Mouse (Mus musculus): ENCODE measurements around the gene Ubap1.

Gene Ubap1

GRCm38 (mm10) chr4:41348584-41349198 is at the start of gene Ubap1:
Gene Ubap1 (plus strand): TSS chr4:41348996.
- in situ Hi-C loops (cut with MseI, MboI): no loop called here

DNA sequence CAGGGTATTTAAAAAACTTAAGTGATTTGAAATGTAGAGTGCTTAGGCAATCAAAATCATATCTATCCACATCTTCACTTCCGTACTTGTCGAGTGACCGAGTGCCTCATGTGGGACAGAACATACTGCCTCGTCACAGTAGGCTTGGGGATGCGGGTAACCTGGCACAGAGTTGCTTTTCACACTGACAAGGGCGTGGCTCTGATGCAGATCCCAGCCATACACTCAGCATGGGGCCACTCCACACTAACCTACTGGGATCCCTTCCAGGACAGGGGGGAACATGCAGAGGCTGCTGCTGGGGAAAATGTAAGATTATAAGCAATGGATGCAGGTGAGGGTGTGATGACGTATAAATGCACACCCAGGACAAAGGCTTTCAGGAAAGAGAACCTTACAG is 45.1 kb upstream of the Ubap1 start:
- in situ Hi-C loops (cut with MseI, MboI): no loop called here

GRCm38 (mm10) chr4:41304302-41304701 is 44.5 kb upstream of the Ubap1 start:
- in situ Hi-C loops (cut with MseI, MboI): no loop called here

GRCm38 (mm10) chr4:41307406-41307805 is 41.4 kb upstream of the Ubap1 start:
- in situ Hi-C loops (cut with MseI, MboI): no loop called here

DNA sequence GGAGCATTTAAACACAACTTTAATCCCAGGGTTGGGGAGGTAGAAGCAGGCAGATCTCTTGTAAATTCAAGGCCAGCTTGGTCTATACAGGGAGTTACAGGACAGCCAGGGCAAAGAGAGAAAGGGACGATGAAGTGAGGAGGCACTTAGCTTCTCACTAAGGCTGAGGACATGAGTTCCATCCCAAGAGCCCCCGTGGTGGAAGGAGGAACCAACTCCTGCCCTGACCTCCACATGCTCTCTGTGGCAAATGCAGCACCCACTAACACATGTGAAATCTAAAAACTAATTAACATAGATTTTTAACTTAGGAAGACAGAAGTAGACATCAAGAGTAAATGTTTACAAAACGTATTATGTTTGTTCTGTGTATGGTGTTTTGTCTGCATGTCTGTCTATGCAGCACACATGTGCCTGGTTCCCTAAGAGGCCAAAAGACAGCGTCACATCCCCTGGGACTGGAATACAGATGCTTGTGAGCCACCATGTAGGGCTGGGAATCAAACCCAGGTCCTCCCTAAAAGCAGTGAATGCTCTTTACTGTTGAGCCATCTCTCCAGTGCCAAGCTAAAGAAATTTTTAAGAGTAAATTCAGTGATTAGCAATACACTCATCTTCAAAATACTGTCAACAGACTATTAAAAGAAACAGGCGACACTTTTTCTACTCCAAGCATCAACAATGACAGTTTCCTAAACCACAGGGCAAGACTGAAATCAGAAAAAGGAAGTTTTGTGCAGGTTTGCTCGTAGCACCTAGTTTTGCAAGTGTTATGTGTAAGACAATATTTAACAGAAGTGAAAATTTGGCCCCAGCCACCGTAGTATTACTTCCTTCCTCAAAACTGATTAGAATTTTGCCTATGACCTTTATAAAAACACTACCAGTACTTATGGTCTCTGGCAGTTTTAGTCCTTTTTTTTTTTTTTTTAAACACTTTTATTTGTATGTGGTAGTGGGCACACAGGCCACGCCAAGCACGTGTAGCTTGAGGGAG is 37.9 kb upstream of the Ubap1 start:
- in situ Hi-C loops (cut with MseI, MboI): no loop called here

- in situ Hi-C loops (cut with MseI, MboI): no loop called here
Observed at GRCm38 (mm10) chr4:41313722-41314121, 35.1 kb upstream of the Ubap1 start.

DNA sequence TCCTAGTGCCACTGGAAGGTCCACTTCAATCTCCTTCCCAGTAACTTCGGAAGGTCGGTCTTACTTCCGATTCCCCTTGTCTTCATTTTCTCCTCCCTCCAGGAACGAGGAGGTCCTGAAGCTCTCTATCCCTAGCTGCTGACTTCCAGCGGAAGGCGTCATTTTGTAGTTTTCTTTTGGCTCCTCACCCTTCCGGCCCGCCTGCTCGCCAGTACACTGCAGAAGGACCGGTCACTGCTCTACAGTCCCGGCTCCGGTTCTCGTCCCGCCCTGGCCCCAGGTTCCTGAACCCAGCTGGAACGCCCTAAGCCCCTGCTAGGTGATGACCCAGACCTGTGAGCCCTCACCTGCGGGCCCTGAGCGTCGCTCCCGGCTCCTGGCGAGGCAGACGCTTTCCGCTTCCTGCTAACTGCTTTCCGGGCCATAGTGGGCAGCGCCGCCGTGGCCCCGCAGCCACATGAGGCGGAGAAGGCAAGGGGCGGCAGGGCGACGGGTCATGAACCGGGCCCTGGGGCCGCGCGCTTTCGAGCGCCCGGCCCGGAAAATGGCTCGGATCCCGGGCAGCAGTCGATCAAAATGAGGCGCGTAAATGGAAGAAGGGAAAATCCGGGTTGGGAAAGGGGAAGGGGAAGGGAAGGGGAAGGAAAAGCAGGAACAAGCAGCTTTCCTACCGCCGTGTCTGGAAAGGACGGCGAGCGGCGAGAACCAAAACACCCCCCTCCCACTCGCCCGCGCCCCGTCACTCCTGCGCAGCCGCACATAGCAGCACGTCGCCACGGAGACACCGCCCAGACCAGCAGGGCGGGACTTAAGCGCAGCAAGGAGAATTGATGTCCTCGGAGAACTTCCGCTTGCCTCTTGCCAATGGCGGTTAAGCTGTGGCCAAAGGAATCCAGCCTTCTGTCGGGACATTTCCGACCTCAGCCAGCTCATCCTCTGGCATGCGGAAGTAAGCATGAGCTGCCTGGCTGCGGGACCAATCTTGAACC is 34.4 kb upstream of the Ubap1 start, which contains the start of gene Dcaf12:
TSS of gene Dcaf12 (minus strand) at position 749 of the 989 bp plus-strand sequence.
- in situ Hi-C loops (cut with MseI, MboI): no loop called here

GRCm38 (mm10) chr4:41315173-41315572 is 33.6 kb upstream of the Ubap1 start:
- in situ Hi-C loops (cut with MseI, MboI): no loop called here

GRCm38 (mm10) chr4:41318267-41318666 is 30.5 kb upstream of the Ubap1 start:
- in situ Hi-C loops (cut with MseI, MboI): no loop called here

DNA sequence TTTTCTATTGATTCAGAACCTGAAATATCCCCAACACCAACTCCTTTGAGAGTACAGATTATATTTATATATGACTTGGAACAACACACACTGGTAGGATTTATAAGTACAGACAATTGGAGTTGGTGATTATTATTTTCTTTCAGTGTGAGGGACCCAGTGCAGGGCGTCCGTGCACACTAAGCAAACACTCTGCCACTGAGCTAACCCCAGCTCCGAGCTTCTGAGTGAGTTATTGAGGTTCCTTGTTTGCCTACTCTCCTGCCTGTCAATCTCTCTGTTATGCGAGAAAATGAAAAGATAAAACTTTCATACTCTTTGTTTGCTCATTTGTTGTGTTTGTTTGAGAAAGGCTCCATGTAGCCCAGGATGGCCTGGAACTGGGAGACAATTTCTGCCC is 27.8 kb upstream of the Ubap1 start:
- in situ Hi-C loops (cut with MseI, MboI): no loop called here

DNA sequence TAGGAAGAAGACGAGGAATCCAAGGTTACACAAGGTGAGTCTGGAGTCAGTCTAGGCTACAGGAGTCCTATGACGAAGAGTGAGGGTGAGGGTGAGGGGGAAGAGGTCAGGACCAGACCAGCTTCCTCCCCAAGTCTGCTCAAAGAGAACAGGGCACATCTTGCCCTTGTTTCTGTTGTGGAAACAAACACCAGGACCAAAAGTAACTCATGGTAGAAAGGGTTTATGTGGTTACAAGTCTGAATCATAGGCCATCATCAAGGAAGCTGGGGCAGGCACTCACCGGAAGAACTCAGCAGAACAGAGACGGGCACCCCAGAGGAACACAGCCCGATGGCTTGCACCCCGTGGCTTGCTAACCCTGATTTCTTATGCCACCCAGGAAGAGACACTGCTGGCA is 21.9 kb upstream of the Ubap1 start:
- in situ Hi-C loops (cut with MseI, MboI): no loop called here

DNA sequence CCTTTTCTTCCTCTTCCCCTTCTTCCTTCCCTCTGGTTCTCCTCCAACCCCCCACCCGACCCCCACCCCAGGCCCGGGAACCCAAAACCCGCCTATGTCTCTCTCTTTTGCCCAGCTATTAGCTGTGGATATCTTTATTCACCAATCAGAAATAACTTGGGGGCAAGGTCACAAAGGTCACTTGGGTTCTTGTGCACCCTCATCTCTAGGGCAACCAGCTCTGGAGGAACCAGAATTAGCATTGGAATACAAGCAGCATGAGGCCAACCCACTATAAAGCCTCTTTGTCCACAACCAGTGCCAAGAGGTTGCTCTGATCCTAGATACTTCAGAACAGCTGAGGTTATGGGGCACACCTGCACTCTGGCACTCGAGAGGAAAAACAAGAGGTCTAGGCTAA is 19.3 kb upstream of the Ubap1 start:
- in situ Hi-C loops (cut with MseI, MboI): no loop called here

DNA sequence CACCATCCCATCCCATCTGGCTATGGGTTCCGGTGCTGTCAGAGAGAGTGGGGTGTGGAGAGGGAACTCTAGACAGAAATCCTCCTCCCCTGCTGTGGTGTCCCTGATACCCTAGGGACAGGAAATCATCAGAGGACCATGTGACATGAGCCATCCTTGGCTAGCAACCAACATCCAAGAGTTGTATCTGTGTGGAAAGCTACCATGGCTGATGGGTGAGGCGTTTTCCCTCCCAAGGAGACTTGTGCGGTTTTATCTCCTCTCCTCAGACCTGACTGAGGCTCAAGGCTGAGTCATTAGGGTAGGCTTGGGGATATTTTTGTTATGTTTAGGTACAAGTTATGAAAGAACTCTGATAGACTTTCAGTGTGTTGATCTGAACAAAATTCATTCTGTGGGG is 17.7 kb upstream of the Ubap1 start:
- in situ Hi-C loops (cut with MseI, MboI): no loop called here

DNA sequence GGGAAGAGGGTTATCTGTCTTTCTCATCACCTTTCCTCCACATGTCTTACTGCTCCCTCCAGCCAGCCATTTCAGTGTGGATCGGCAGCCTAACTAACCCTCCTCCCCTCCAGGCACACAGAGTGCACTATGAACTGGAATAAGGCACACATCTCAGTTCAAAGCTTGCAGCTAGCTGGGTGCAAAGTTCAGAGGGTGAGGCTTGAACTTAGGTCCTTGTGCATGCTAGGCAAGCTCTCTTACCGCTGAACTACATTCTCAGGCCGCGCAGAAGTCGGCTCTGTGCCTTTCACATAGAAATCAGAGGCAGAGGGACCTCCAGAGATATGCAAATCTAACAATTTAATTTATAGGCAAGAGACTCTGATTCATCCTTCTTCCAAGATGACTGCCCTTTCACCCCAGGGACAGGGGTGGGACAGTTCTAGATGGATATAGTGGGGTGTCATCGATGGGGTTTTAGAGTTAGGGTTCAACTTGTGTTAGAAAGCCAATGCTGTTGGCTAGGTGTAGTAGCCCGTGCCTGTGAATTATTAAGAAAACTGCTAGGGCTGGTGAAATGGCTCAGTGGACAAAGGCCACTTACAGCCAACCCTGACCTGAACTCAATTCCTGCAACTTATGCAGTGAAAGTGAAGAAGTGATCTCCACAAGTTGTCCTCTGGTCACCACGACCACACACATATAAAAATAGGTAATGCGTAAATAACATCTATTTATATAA is 16.9 kb upstream of the Ubap1 start:
- in situ Hi-C loops (cut with MseI, MboI): no loop called here

- in situ Hi-C loops (cut with MseI, MboI): no loop called here
Observed at GRCm38 (mm10) chr4:41336546-41336945, 12.2 kb upstream of the Ubap1 start.

GRCm38 (mm10) chr4:41340912-41341550 is 7.8 kb upstream of the Ubap1 start:
- in situ Hi-C loops (cut with MseI, MboI): no loop called here

- in situ Hi-C loops (cut with MseI, MboI): no loop called here
Observed at GRCm38 (mm10) chr4:41346011-41346410, 2.8 kb upstream of the Ubap1 start.

GRCm38 (mm10) chr4:41347839-41348238 is 957 bp upstream of the Ubap1 start:
- in situ Hi-C loops (cut with MseI, MboI): no loop called here

DNA sequence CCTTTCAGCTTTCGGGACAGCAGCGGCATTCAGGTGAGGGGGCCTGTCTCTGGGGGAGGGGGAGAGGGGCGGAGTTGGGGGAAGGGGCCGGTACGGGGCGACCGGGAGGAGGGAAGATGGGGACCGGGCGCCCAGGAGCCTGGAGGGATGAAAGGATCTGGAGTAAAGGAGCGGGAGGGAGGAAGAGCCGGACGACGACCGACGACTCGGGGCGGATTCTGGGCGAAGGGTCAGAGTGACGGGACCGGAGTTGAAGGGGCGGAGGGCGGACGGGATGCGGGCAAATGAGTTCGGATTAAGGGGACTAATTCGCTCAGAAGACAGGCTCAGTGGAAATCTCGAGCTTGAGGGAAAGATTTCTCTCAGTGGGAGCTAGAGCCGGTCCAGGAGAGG is 399 bp downstream of the Ubap1 start:
- in situ Hi-C loops (cut with MseI, MboI): no loop called here

- in situ Hi-C loops (cut with MseI, MboI): no loop called here
Observed at GRCm38 (mm10) chr4:41352758-41353157, 4.0 kb downstream of the Ubap1 start.

GRCm38 (mm10) chr4:41353265-41353664 is 4.5 kb downstream of the Ubap1 start:
- in situ Hi-C loops (cut with MseI, MboI): no loop called here
